Mouse (Mus musculus) limb, embryonic 14.5 days (tissue): ENCODE measurements at regions not wholly inside any gene's neighbourhood (a gene's known extent, or its start where the extent isn't known, plus 50 kb on each side); places are given as distances from the start of the nearest gene placed in this dataset.

ENCODE experiments used
- ATAC-seq: fragments of 200-750 bp; cut with Nextera tagmentation; 2 replicates; pipeline ENCODE4 v1.8.0; 2017; ENCODE audit warnings: low read depth, moderate number of reproducible peaks, moderate TSS enrichment; ENCODE audit not compliant: low FRiP score
- DNase-seq: peaks from one replicate; pipeline ENCODE4 v3.0.0-alpha.2; 2015; ENCODE audit warnings: low spot score
- H3K27ac ChIP-seq: fragments of 300-500 bp; sonication (generic); replicated peaks from 2 replicates; pipeline ENCODE4 v1.5.1; 2014; ENCODE audit warnings: low read depth, mild to moderate bottlenecking, low read length, moderate library complexity, mixed read lengths
- H3K27me3 ChIP-seq: fragments of 300-500 bp; sonication (generic); 2 replicates; pipeline ENCODE4 v1.6.1; 2014; ENCODE audit warnings: low read length, mixed read lengths; ENCODE audit not compliant: control insufficient read depth, insufficient read depth
- H3K36me3 ChIP-seq: fragments of 300-500 bp; sonication (generic); 2 replicates; pipeline ENCODE4 v1.6.1; 2014; ENCODE audit warnings: mild to moderate bottlenecking, low read length, moderate library complexity, mixed read lengths; ENCODE audit not compliant: control insufficient read depth, insufficient read depth
- H3K4me1 ChIP-seq: fragments of 300-500 bp; sonication (generic); 2 replicates; pipeline ENCODE4 v1.6.1; 2014; ENCODE audit warnings: antibody characterized with exemption, low read length, mixed read lengths; ENCODE audit not compliant: control insufficient read depth, insufficient read depth
- H3K4me2 ChIP-seq: fragments of 300-500 bp; sonication (generic); replicated peaks from 2 replicates; pipeline ENCODE4 v1.6.1; 2014; ENCODE audit warnings: low read depth, mild to moderate bottlenecking, low read length, moderate library complexity; ENCODE audit not compliant: severe bottlenecking
- H3K4me3 ChIP-seq: fragments of 300-500 bp; sonication (generic); replicated peaks from 2 replicates; pipeline ENCODE4 v1.5.1; 2014; ENCODE audit warnings: low read length
- H3K9ac ChIP-seq: fragments of 300-500 bp; sonication (generic); 2 replicates; pipeline ENCODE4 v1.6.1; 2014; ENCODE audit warnings: mild to moderate bottlenecking, low read depth, low read length, moderate library complexity; ENCODE audit not compliant: severe bottlenecking
- H3K9me3 ChIP-seq: fragments of 300-500 bp; sonication (generic); 2 replicates; pipeline ENCODE4 v1.6.1; 2016; ENCODE audit warnings: low read length; ENCODE audit not compliant: control insufficient read depth
- POLR2A ChIP-seq: fragments of 200-500 bp; IDR thresholded peaks from 2 replicates; pipeline ENCODE4 v1.8.0; 2012; ENCODE audit warnings: inconsistent platforms, mild to moderate bottlenecking, moderate library complexity, borderline replicate concordance; ENCODE audit not compliant: insufficient read depth, insufficient read length; ENCODE audit errors: extremely low read depth
- WGBS: fragments of 180-500 bp; shearing (Covaris S2); extraction: QIAGEN DNeasy Blood & Tissue Kit; methylation state at CpG from one replicate; pipeline ENCODE4 v1.1.7; 2014; 5-methylcytosine and 5-hydroxymethylcytosine counted together

- WGBS, result 70% methylated on average over 16 of the region's 16 CpGs
- no peak overlapping the region for H3K9ac ChIP-seq
Observed at GRCm38 (mm10) chr19:26478055-26478737, 126.7 kb upstream of the Smarca2 start.

GRCm38 (mm10) chr19:26484322-26484721, 120.5 kb upstream of the Smarca2 start:
- ATAC-seq (no peak), DNase-seq (no peak)
- Histone ChIP-seq H3K4me3 (no peak overlapping the region), H3K4me1 (no peaks in the 10 kb centered on the region), H3K4me2 (no peak overlapping the region), H3K36me3 (no peaks in the 10 kb centered on the region), H3K27ac (no peak overlapping the region), H3K9me3 (no peaks in the 10 kb centered on the region), H3K9ac (no peak overlapping the region), H3K27me3 (no peaks in the 10 kb centered on the region)
- WGBS, result 68% methylated on average over 3 of the region's 3 CpGs
- TF ChIP-seq POLR2A, result no peak

More at GRCm38 (mm10) chr19:26478055-26478737, 126.7 kb upstream of the Smarca2 start:
- DNase-seq (no peak), ATAC-seq (no peak)
- Histone ChIP-seq H3K27ac (no peak overlapping the region), H3K4me1 (peaks cover 13% of the 10 kb centered on the region), H3K36me3 (no peaks in the 10 kb centered on the region), H3K27me3 (no peaks in the 10 kb centered on the region), H3K4me2 (no peak overlapping the region), H3K4me3 (no peak overlapping the region), H3K9me3 (no peaks in the 10 kb centered on the region)
- no peak for TF ChIP-seq POLR2A

- Histone ChIP-seq H3K36me3 (no peaks in the 10 kb centered on the region), H3K4me3 (no peak overlapping the region), H3K27me3 (no peaks in the 10 kb centered on the region), H3K27ac (no peak overlapping the region), H3K9ac (no peak overlapping the region), H3K4me1 (no peaks in the 10 kb centered on the region), H3K9me3 (no peaks in the 10 kb centered on the region), H3K4me2 (no peak overlapping the region)
- ATAC-seq, result no peak
- 56% methylated on average over 2 of the region's 2 CpGs for WGBS
- TF ChIP-seq POLR2A, result no peak
- DNase-seq, result no peak
Observed at GRCm38 (mm10) chr19:26492806-26493205, 112.0 kb upstream of the Smarca2 start.

- TF ChIP-seq POLR2A, result no peak
- H3K9ac ChIP-seq, result no peak overlapping the region
- no peak for ATAC-seq
Observed at GRCm38 (mm10) chr19:26501064-26501463, 103.8 kb upstream of the Smarca2 start.

GRCm38 (mm10) chr19:26504027-26504426, 100.8 kb upstream of the Smarca2 start:
- H3K9me3 ChIP-seq, result peaks cover 7% of the 10 kb centered on the region; the same call in 1 of the 2 replicates
- H3K27me3 ChIP-seq, result no peaks in the 10 kb centered on the region
- DNase-seq, result no peak
- H3K36me3 ChIP-seq, result no peaks in the 10 kb centered on the region
- no peak overlapping the region for H3K4me2 ChIP-seq
- no peak overlapping the region for H3K27ac ChIP-seq
- H3K4me3 ChIP-seq, result no peak overlapping the region
- no peak for ATAC-seq
- 83% methylated on average over 2 of the region's 2 CpGs for WGBS
- no peak for TF ChIP-seq POLR2A
- H3K9ac ChIP-seq, result no peak overlapping the region
- no peaks in the 10 kb centered on the region for H3K4me1 ChIP-seq

More at GRCm38 (mm10) chr19:26501064-26501463, 103.8 kb upstream of the Smarca2 start:
- H3K36me3 ChIP-seq, result no peaks in the 10 kb centered on the region
- no peak overlapping the region for H3K4me3 ChIP-seq
- no peaks in the 10 kb centered on the region for H3K27me3 ChIP-seq
- H3K27ac ChIP-seq, result no peak overlapping the region
- no peak overlapping the region for H3K4me2 ChIP-seq
- no peaks in the 10 kb centered on the region for H3K4me1 ChIP-seq
- peaks cover 7% of the 10 kb centered on the region; the same call in 1 of the 2 replicates for H3K9me3 ChIP-seq
- no peak for DNase-seq
